ENCODE assay signal across 13 mouse cellular contexts in genomic region chr3:109420403-109420802, GRCm38 (mm10).
"Had no signal": no experiment of that assay in that cellular context is flagged by ENCODE, and none has a peak within 500 bp of the region (broad histone marks: within the 10 kb centered on the region; RNA-seq: fewer than 3 reads in every experiment).

No protein-coding gene starts in this region.

- H3K4me2 ChIP-seq: liver, embryonic 13.5 days had no signal

- DNase-seq: kidney, adult 18-20 months; kidney, postnatal 14 days; liver, embryonic 13.5 days; lung, adult 2 months; lung, postnatal 14 days; lung, postnatal 4 days; right cerebral cortex, adult 18-20 months; right cerebral cortex, postnatal 14 days; right cerebral cortex, postnatal 4 days had no signal

- H3K9ac ChIP-seq: liver, embryonic 13.5 days had no signal

- H3K4me3 ChIP-seq: liver, embryonic 13.5 days; myocyte had no signal

- H3K4me1 ChIP-seq: liver, embryonic 13.5 days had no signal

- ATAC-seq: hindbrain, postnatal 0 days; intestine, embryonic 16.5 days had no signal

- H3K9me3 ChIP-seq: liver, embryonic 13.5 days had no signal

- H3K27ac ChIP-seq: hindbrain, postnatal 0 days; liver, embryonic 13.5 days; stomach, postnatal 0 days had no signal

- H3K27me3 ChIP-seq: liver, embryonic 13.5 days had no signal

- H3K36me3 ChIP-seq: liver, embryonic 13.5 days had no signal
